Mouse (Mus musculus): ENCODE measurements around the gene Btg3. TPM values are rescaled to one million over a fixed set of nuclear protein-coding genes. Genes with fewer than 3 reads are reported as not detected.

The Btg3 gene
- 4.1 TPM for polyA plus RNA-seq (2017; shearing (Covaris generic))

DNA sequence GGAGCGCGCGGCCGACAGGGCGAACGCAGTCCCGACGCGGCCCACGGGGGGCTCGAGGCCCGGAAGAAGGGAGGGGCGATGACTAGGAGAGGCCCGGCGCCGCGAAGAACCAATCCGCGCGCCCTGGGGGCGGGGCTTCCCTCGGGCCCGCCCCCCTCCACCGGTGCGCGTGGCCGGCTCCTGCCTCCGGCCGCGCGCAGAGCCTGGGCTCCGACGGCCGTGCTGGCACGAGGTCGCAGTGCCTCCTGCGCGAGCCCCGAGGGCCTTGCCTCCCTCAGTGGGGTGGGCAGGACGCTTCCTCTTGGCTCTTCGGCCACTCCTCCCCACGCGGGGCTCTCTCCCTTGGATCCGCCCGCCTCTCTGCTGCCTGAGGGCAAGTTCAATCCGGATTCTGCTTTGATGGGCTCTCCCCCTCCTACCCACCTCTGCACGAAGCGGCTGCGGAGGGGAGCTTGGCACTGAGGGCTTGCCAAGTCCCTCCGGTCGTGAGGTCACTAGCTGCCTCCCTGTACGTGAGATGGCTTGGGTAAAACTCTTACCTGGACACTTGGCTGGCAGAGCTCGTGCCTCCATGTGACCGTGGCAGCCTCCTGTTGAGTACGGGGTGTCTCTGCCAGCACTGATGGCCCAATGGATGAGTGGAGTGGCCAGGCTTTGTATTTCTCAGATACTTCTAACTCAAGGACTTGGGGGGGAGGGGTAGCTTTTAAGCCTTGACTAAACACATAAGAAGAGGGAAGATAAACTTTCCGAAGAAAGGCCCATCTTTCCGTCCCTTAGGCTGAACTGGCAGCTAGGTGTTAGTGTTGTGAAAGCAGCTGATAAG is at the start of gene Btg3:
TSS of gene Btg3 (minus strand) at position 448 of the 826 bp plus-strand sequence.

GRCm38 (mm10) chr16:78301183-78301830 is 75.7 kb downstream of the Btg3 start, which contains the start of gene Cxadr:
TSS of gene Cxadr (plus strand) at chr16:78301489.

Other genes with a start within 250 kb of the Btg3 start
- 1.4 TPM for gene Cxadr, start 75.7 kb downstream of the Btg3 start, polyA plus RNA-seq (2017; shearing (Covaris generic))
- gene D16Ertd472e, start 199.5 kb upstream of the Btg3 start, polyA plus RNA-seq (2017; shearing (Covaris generic)) = 61.9 TPM